Mouse (Mus musculus): ENCODE measurements around the gene Eml5.

Eml5 gene

GRCm38 (mm10) chr12:98736951-98737800, 164.1 kb downstream of the Eml5 start, which contains the start of gene Ptpn21:
TSS of gene Ptpn21 (minus strand) at chr12:98737405.
- DNase-seq (ENCODE audit: low read depth, low spot score), result peak; percentile 75

Data from brain, adult 2 months (tissue).